Mouse (Mus musculus): ENCODE results near the gene Sh3kbp1. TPM values are rescaled to one million over a fixed set of nuclear protein-coding genes. Genes with fewer than 3 reads are reported as not detected.

Gene Sh3kbp1
- polyA plus RNA-seq, 1 experiment, result 139 TPM

DNA sequence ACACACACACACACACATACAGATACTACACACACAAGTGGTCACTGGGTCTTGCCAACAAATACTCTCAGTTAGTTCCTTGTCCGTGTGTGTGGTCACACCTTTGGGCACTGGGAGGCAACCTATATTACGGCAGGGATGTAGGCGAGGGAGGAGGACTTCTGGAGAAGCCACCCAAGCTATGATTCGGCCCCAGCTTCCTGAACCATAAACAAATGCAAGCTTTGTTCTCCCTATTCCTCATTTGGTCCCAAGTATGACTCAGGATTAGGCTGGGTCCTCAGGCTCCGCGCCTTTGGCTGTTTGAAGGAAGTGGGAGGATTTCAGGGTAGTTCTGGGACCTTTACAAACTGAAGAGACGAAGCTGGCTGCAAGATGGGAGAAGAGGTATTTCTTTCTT is 213.2 kb downstream of the Sh3kbp1 start:
- TF ChIP-seq CTCF (IDR thresholded peaks at IDR 0.05; ENCODE audit: low read depth, low read length), result no peak
- no peak for TF ChIP-seq POLR2A (IDR thresholded peaks at IDR 0.05; ENCODE audit: borderline replicate concordance, low read depth, low read length)
- H3K4me3 ChIP-seq (ENCODE audit: insufficient read depth, low read length), result no peak overlapping the region
- H3K27ac ChIP-seq (ENCODE audit: insufficient read depth, low read depth, low read length), result peak overlapping the region; percentile 36; the same call in 1 of the 2 replicates
- peaks cover 14% of the 10 kb centered on the region for H3K4me1 ChIP-seq (ENCODE audit: control insufficient read depth, insufficient read depth, low read length)

DNA sequence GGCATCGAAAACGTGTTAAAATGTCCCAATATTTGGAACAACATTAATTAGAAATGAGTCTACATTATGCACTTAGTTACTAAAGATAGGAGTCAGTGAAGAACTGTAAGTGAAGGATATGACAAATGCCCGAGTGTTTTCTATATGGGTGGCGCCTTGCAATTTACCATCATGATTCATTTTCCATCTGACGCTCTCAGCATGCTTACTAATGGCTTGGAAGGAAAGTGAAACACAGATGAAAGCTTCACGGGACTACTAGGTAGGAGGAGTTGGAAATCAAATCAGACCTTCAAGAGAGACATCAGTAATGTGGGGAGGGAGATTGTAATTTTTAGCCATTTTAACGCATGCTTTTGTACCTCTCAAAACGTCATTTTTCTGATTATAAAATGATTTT is 223.7 kb downstream of the Sh3kbp1 start:
- TF ChIP-seq CTCF (IDR thresholded peaks at IDR 0.05; ENCODE audit: low read depth, low read length) (no peak), POLR2A (IDR thresholded peaks at IDR 0.05; ENCODE audit: borderline replicate concordance, low read depth, low read length) (no peak)
- Histone ChIP-seq H3K4me1 (ENCODE audit: control insufficient read depth, insufficient read depth, low read length) (no peaks in the 10 kb centered on the region; the same call in 1 of the 2 replicates), H3K27ac (ENCODE audit: insufficient read depth, low read depth, low read length) (no peak overlapping the region), H3K4me3 (ENCODE audit: insufficient read depth, low read length) (no peak overlapping the region)

DNA sequence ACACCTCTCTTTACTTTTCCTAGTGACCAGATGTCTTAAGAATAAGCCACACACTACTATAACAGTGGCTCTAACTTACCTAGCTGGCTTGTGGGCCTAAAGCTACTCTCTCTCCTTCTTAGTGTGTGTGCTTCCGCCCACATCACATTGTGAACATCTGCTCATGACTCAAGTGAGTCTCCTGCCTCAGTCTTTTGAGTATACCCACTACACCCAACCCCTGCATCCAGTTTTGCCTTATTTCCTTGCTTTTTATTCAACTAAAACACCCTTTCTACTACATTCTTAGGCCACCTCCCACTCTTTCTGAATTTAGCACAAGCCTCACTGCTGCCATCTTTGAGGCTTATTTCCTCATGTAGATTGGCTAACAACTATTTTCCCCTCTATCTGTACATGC is 229.8 kb downstream of the Sh3kbp1 start:
- Histone ChIP-seq H3K4me1 (ENCODE audit: control insufficient read depth, insufficient read depth, low read length) (no peaks in the 10 kb centered on the region; the same call in 1 of the 2 replicates), H3K27ac (ENCODE audit: insufficient read depth, low read depth, low read length) (no peak overlapping the region)

DNA sequence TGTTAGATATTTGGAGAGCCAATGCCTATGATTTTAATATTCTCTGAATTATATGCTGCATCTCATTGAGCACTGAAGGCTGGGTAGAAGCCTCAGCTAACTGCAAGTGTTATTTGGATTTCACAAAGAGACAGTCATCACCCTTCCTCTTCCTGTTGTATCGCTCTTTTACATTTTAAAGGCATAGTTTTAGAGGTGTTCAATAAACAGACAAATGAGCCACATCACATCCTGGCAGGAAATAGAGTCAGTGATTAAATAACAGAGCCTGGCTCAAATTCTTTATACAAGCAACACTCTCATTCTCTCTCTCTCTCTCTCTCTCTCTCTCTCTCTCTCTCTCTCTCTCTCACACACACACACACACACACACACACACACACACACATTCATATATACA is 231.1 kb downstream of the Sh3kbp1 start:
- TF ChIP-seq POLR2A (IDR thresholded peaks at IDR 0.05; ENCODE audit: borderline replicate concordance, low read depth, low read length), result no peak
- no peak for TF ChIP-seq CTCF (IDR thresholded peaks at IDR 0.05; ENCODE audit: low read depth, low read length)
- no peak overlapping the region for H3K4me3 ChIP-seq (ENCODE audit: insufficient read depth, low read length)
- H3K27ac ChIP-seq (ENCODE audit: insufficient read depth, low read depth, low read length), result no peak overlapping the region
- no peaks in the 10 kb centered on the region; the same call in 1 of the 2 replicates for H3K4me1 ChIP-seq (ENCODE audit: control insufficient read depth, insufficient read depth, low read length)

More for the DNA sequence above, 229.8 kb downstream of the Sh3kbp1 start:
- no peak for TF ChIP-seq CTCF (IDR thresholded peaks at IDR 0.05; ENCODE audit: low read depth, low read length)
- no peak for TF ChIP-seq POLR2A (IDR thresholded peaks at IDR 0.05; ENCODE audit: borderline replicate concordance, low read depth, low read length)
- H3K4me3 ChIP-seq (ENCODE audit: insufficient read depth, low read length), result no peak overlapping the region

DNA sequence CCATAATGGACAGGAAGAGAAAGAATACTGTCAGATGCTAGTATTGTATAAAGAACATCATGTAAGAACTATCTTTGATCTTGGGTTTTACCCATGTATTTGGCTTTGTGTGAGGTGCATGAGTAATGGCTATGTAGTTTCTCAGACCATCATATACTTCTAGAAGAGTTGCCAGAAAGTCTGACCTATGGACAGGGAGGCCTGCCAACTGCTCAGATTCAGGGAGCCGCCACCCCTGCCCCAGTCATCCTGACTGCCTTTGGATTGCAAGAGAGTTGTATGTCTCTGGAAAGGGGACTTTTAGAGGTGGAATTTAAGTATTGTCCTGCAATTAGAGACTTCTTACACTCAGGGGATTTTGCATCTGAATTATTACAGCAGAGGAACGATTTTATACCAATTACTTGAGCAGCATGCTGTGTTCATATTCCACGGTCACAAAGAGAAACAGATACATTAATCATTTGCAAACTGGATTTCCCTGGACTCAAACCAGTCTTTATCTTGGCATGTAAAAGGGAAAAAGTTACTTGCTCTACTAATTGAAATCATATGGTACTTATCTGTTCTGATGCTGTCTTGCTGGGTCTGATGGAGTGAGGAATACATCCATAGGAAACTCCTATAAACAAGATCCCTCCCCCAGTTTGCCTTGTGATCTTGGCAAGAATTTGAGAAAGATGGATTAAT is 233.9 kb downstream of the Sh3kbp1 start:
- peaks cover 6% of the 10 kb centered on the region for H3K4me1 ChIP-seq (ENCODE audit: control insufficient read depth, insufficient read depth, low read length)
- TF ChIP-seq CTCF (IDR thresholded peaks at IDR 0.05; ENCODE audit: low read depth, low read length) (no peak), POLR2A (IDR thresholded peaks at IDR 0.05; ENCODE audit: borderline replicate concordance, low read depth, low read length) (no peak)
- H3K27ac ChIP-seq (ENCODE audit: insufficient read depth, low read depth, low read length), result no peak overlapping the region
- no peak overlapping the region for H3K4me3 ChIP-seq (ENCODE audit: insufficient read depth, low read length)

DNA sequence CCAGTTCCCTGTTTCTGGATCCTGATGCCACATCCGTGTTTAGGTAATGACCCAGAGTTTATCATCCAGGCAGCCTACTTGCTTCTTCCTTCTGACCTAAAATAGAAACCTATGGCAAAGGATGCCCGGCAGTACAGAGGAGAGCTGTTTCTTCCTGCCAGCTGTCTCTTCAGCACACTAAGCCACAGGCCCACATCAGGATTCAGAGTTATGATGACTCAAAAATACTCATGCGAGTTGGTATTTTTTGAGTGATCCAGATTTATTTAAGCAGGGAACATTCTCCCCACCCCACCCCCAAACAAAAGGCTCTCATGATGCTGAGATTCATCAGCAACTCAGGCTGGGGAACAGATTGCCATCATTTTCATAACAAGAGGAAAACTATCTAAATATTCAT is 240.6 kb downstream of the Sh3kbp1 start:
- no peak overlapping the region for H3K27ac ChIP-seq (ENCODE audit: insufficient read depth, low read depth, low read length)
- H3K4me3 ChIP-seq (ENCODE audit: insufficient read depth, low read length), result no peak overlapping the region
- H3K4me1 ChIP-seq (ENCODE audit: control insufficient read depth, insufficient read depth, low read length), result peaks cover 13% of the 10 kb centered on the region
- TF ChIP-seq CTCF (IDR thresholded peaks at IDR 0.05; ENCODE audit: low read depth, low read length) (no peak), POLR2A (IDR thresholded peaks at IDR 0.05; ENCODE audit: borderline replicate concordance, low read depth, low read length) (no peak)

DNA sequence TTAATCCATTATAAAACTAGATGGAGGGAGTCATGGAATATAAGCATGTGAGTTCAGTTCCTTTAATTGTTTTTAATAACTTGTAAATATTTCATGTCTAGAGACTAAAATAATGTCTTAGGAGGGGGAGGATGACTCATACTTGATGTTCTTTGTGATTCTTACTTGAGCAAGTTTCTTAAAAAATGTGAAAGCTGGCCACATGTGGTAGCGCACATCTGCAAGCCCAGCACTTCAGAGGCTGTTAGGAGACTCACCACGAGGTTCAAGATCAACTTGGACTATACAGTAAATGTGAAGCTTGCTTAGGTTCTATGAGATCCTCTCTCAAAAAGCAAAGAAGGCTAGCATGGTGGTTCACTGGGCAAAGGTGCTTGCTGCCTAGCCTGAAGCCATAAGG is 245.4 kb downstream of the Sh3kbp1 start:
- no peak overlapping the region for H3K27ac ChIP-seq (ENCODE audit: insufficient read depth, low read depth, low read length)

DNA sequence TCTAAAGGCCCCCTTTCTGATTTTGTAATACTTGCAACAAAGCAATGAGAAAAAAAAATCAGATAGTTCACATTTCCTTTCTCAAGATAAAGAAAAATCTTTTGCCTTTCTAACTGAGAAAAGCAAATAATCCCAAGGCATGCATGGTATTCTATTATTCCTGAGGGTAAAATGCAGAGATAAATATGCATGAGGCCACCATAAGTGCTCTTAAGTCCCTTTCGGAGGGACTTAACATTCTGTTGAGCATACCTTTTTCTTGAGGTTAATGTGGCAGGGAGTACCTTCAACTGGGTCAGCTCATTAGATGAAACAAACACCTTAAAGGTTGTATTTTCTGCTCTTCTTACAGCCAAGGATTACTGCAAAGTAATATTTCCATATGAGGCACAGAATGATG is 250.7 kb downstream of the Sh3kbp1 start:
- no peak overlapping the region for H3K27ac ChIP-seq (ENCODE audit: insufficient read depth, low read depth, low read length)
- TF ChIP-seq POLR2A (IDR thresholded peaks at IDR 0.05; ENCODE audit: borderline replicate concordance, low read depth, low read length) (no peak), CTCF (IDR thresholded peaks at IDR 0.05; ENCODE audit: low read depth, low read length) (no peak)
- H3K4me3 ChIP-seq (ENCODE audit: insufficient read depth, low read length), result no peak overlapping the region
- peaks cover 13% of the 10 kb centered on the region for H3K4me1 ChIP-seq (ENCODE audit: control insufficient read depth, insufficient read depth, low read length)

More for the DNA sequence above, 245.4 kb downstream of the Sh3kbp1 start:
- TF ChIP-seq CTCF (IDR thresholded peaks at IDR 0.05; ENCODE audit: low read depth, low read length), result no peak
- no peak for TF ChIP-seq POLR2A (IDR thresholded peaks at IDR 0.05; ENCODE audit: borderline replicate concordance, low read depth, low read length)
- H3K4me1 ChIP-seq (ENCODE audit: control insufficient read depth, insufficient read depth, low read length), result peaks cover 9% of the 10 kb centered on the region
- no peak overlapping the region for H3K4me3 ChIP-seq (ENCODE audit: insufficient read depth, low read length)

DNA sequence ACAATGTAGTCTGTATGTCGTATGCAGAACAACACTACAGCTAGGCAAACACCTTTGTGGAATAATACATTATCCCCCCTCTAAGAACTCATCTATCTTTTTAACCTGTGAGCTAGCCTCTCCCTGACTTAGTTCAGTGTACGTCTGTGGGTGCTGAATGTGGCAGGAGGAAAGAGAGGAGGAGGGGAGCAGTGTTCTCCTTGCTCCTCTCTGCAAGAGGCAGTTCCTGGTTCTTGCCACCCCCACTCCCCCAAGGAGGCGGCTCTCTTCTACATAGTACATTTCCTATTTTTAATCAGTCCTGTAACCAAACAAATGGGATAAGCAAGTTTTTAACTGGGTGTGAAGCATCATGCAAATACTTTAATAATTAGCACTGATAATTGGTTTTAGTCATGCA is 252.4 kb downstream of the Sh3kbp1 start:
- TF ChIP-seq POLR2A (IDR thresholded peaks at IDR 0.05; ENCODE audit: borderline replicate concordance, low read depth, low read length), result no peak
- no peak for TF ChIP-seq CTCF (IDR thresholded peaks at IDR 0.05; ENCODE audit: low read depth, low read length)
- H3K27ac ChIP-seq (ENCODE audit: insufficient read depth, low read depth, low read length), result no peak overlapping the region
- H3K4me3 ChIP-seq (ENCODE audit: insufficient read depth, low read length), result no peak overlapping the region
- H3K4me1 ChIP-seq (ENCODE audit: control insufficient read depth, insufficient read depth, low read length), result peaks cover 12% of the 10 kb centered on the region

DNA sequence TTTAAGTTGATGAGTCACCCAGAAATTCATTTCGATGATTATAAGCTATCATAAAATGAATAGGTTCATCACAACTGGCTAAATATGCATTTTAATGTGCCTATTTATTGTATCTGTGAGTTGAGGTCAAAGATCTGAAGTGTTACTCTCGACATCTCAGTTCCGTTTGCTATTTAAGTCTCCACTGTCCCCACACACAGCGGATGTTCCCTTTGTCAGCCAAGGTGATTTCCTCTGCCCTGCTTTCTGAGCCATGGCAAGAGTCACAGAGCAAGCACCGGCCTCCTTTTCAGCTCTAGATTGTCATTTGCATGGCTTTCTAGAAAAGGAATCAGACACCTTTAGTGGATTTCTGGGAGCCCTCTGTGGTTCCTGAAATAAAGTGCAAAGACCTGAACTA is 254.5 kb downstream of the Sh3kbp1 start:
- peaks cover 12% of the 10 kb centered on the region for H3K4me1 ChIP-seq (ENCODE audit: control insufficient read depth, insufficient read depth, low read length)
- TF ChIP-seq POLR2A (IDR thresholded peaks at IDR 0.05; ENCODE audit: borderline replicate concordance, low read depth, low read length) (no peak), CTCF (IDR thresholded peaks at IDR 0.05; ENCODE audit: low read depth, low read length) (no peak)
- H3K4me3 ChIP-seq (ENCODE audit: insufficient read depth, low read length), result no peak overlapping the region
- no peak overlapping the region for H3K27ac ChIP-seq (ENCODE audit: insufficient read depth, low read depth, low read length)
